ENCODE assay signal across 15 mouse cellular contexts in the genomic region with DNA sequence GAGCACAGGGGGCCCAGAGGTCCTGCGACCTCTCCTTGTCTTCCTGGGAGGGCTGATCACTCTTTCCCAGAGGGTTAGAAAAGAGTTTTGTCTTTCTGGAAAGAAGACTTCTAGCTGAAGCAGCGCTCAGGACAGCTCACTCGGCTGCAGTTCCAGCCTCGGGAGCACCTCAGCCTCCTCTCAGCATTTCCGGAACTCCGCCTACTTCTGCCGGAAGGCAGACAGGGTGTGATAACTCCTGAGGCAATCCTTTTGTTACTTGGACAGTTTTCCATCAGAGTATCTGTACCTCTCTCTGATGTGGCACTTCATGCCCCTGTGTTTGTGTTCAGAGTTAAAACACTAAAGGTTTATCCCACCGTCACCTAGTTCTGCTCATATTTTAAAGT.
DNase-seq lines count a peak whose midpoint lies in the region; ATAC-seq lines count a peak whose summit lies in the region.
"Had no signal": no experiment of that assay in that cellular context is flagged by ENCODE, and none has a peak within 500 bp of the region (broad histone marks: within the 10 kb centered on the region; RNA-seq: fewer than 3 reads in every experiment).

No protein-coding gene starts in this region.

- no peak overlapping the region for H3K4me3 ChIP-seq in heart, embryonic 10.5 days
- H3K4me3 ChIP-seq in midbrain, embryonic 10.5 days = no peak overlapping the region
- H3K4me3 ChIP-seq in midbrain, embryonic 16.5 days (ENCODE audit: low read depth, low read length) = no peak overlapping the region
- peak overlapping the region; percentile 64 for H3K4me3 ChIP-seq in megakaryocyte, embryonic 14.5 days (replicated peaks)
- H3K4me3 ChIP-seq: embryonic facial prominence, embryonic 15.5 days had no signal

- 44% methylated on average over 8 of the region's 8 CpGs for WGBS in heart, embryonic 10.5 days
- 64% methylated on average over 8 of the region's 8 CpGs for WGBS in midbrain, embryonic 10.5 days
- 68% methylated on average over 8 of the region's 8 CpGs for WGBS in midbrain, embryonic 16.5 days

- H3K4me1 ChIP-seq in heart, embryonic 10.5 days = peaks cover 40% of the 10 kb centered on the region
- H3K4me1 ChIP-seq in midbrain, embryonic 10.5 days = peaks cover 44% of the 10 kb centered on the region
- H3K4me1 ChIP-seq in midbrain, embryonic 16.5 days (ENCODE audit: control insufficient read depth, insufficient read depth, low read length) = peaks cover 13% of the 10 kb centered on the region; the same call in 1 of the 2 replicates
- peaks cover 46% of the 10 kb centered on the region for H3K4me1 ChIP-seq in megakaryocyte, embryonic 14.5 days

- peak overlapping the region; percentile 32; the same call in 1 of the 2 replicates for H3K27ac ChIP-seq in heart, embryonic 10.5 days
- 0 out of 2 replicates have a peak overlapping the region, but pooled peaks have one; percentile 55 for H3K27ac ChIP-seq in midbrain, embryonic 10.5 days (replicated peaks)
- no peak overlapping the region for H3K27ac ChIP-seq in midbrain, embryonic 16.5 days (ENCODE audit: low read length)
- H3K27ac ChIP-seq: embryonic facial prominence, embryonic 15.5 days; liver, embryonic 14.5 days had no signal

- H3K36me3 ChIP-seq in heart, embryonic 10.5 days = no peaks in the 10 kb centered on the region
- H3K36me3 ChIP-seq in midbrain, embryonic 10.5 days = no peaks in the 10 kb centered on the region
- H3K36me3 ChIP-seq in midbrain, embryonic 16.5 days (ENCODE audit: control insufficient read depth, insufficient read depth, low read length) = no peaks in the 10 kb centered on the region
- no peaks in the 10 kb centered on the region for H3K36me3 ChIP-seq in megakaryocyte, embryonic 14.5 days (replicated peaks; ENCODE audit: low read length)
- H3K36me3 ChIP-seq: embryonic facial prominence, embryonic 15.5 days had no signal

- no peak overlapping the region for H3K4me2 ChIP-seq in midbrain, embryonic 16.5 days (ENCODE audit: low read length)
- H3K4me2 ChIP-seq: embryonic facial prominence, embryonic 15.5 days had no signal

- intact Hi-C loops in heart, postnatal 10 days (cut with DNase I) = no loop called here

- no peak for ATAC-seq in midbrain, embryonic 16.5 days
- peak; percentile 59 for ATAC-seq in granulocyte monocyte progenitor cell, adult 5-6 weeks (replicated peaks; ENCODE audit: poor library complexity, severe bottlenecking)

- H3K9ac ChIP-seq in midbrain, embryonic 16.5 days (ENCODE audit: low read depth, low read length) = no peak overlapping the region
- H3K9ac ChIP-seq: embryonic facial prominence, embryonic 15.5 days; liver, embryonic 14.5 days had no signal

- no peaks in the 10 kb centered on the region for H3K27me3 ChIP-seq in heart, embryonic 10.5 days (ENCODE audit: insufficient read depth, poor library complexity, severe bottlenecking)
- H3K27me3 ChIP-seq in midbrain, embryonic 10.5 days (ENCODE audit: low read depth, poor library complexity, severe bottlenecking) = no peaks in the 10 kb centered on the region
- H3K27me3 ChIP-seq in midbrain, embryonic 16.5 days (ENCODE audit: control insufficient read depth, insufficient read depth, low read depth, low read length) = no peaks in the 10 kb centered on the region; the same call in 1 of the 2 replicates
- peaks cover 21% of the 10 kb centered on the region for H3K27me3 ChIP-seq in megakaryocyte, embryonic 14.5 days (replicated peaks)

- no peaks in the 10 kb centered on the region for H3K9me3 ChIP-seq in heart, embryonic 10.5 days
- H3K9me3 ChIP-seq in midbrain, embryonic 10.5 days (replicated peaks) = no peaks in the 10 kb centered on the region
- H3K9me3 ChIP-seq in midbrain, embryonic 16.5 days (replicated peaks; ENCODE audit: control insufficient read depth, low read length, poor library complexity, severe bottlenecking) = no peaks in the 10 kb centered on the region
- no peaks in the 10 kb centered on the region for H3K9me3 ChIP-seq in megakaryocyte, embryonic 14.5 days
- H3K9me3 ChIP-seq: embryonic facial prominence, embryonic 15.5 days had no signal

- DNase-seq in heart, embryonic 10.5 days (ENCODE audit: low spot score) = peak; percentile 58
- DNase-seq in heart, postnatal 10 days = no peak
- no peak for DNase-seq in midbrain, embryonic 10.5 days (ENCODE audit: low spot score)
- no peak for DNase-seq in gastrocnemius, postnatal 4 days (ENCODE audit: low spot score in 2 of 2)
- no peak for DNase-seq in ovary, postnatal 36 days (ENCODE audit: low spot score)
- DNase-seq: adrenal gland, postnatal 36 days; cerebellum, adult 11 months; gastrocnemius, postnatal 36 days; kidney, postnatal 36 days; thymus, adult 18-20 months had no signal
